17 mouse cellular contexts compared by ENCODE assay signal in genomic region chr4:86335861-86336415, GRCm38 (mm10).
A peak's percentile ranks its signal among the peaks of the same experiment; 100 is the strongest.
DNase-seq lines count a peak whose midpoint lies in the region; ATAC-seq lines count a peak whose summit lies in the region.
"Had no signal": no experiment of that assay in that cellular context is flagged by ENCODE, and none has a peak within 500 bp of the region (broad histone marks: within the 10 kb centered on the region; RNA-seq: fewer than 3 reads in every experiment).

No protein-coding gene starts in this region.

- DNase-seq in heart, postnatal 36 days: no peak
- DNase-seq in midbrain, embryonic 14.5 days: no peak
- peak; percentile 40 for DNase-seq in kidney, postnatal 10 days
- DNase-seq in left cerebral cortex, postnatal 25 days (ENCODE audit: low spot score in 2 of 2): no peak
- no peak for DNase-seq in left cerebral cortex, postnatal 36 days (ENCODE audit: low spot score in 2 of 2)
- DNase-seq: adrenal gland, postnatal 36 days; cerebellum, postnatal 14 days; layer of hippocampus, adult 9-11 months; right cerebral cortex, adult 18-20 months; spleen, adult 18-20 months had no signal

- intact Hi-C loops in heart, postnatal 36 days (cut with DNase I): loop anchor here (5.0 kb wide), 1 partner anchor 151 kb away; no protein-coding TSS in a partner anchor
- intact Hi-C loops in left cerebral cortex, postnatal 25 days (cut with DNase I): no loop called here
- intact Hi-C loops in left cerebral cortex, postnatal 36 days (cut with DNase I): no loop called here

- H3K9ac ChIP-seq in heart, embryonic 13.5 days: no peak overlapping the region
- H3K9ac ChIP-seq in midbrain, embryonic 13.5 days (replicated peaks): no peak overlapping the region
- H3K9ac ChIP-seq in midbrain, embryonic 14.5 days (replicated peaks; ENCODE audit: low read length): no peak overlapping the region
- H3K9ac ChIP-seq: liver, embryonic 15.5 days had no signal

- no peaks in the 10 kb centered on the region for H3K9me3 ChIP-seq in heart, embryonic 13.5 days
- no peaks in the 10 kb centered on the region for H3K9me3 ChIP-seq in midbrain, embryonic 13.5 days
- no peaks in the 10 kb centered on the region for H3K9me3 ChIP-seq in midbrain, embryonic 14.5 days (ENCODE audit: control insufficient read depth, low read length)
- H3K9me3 ChIP-seq: liver, embryonic 15.5 days had no signal

- H3K27ac ChIP-seq in heart, embryonic 13.5 days (replicated peaks): peak overlapping the region; percentile 10
- no peak overlapping the region for H3K27ac ChIP-seq in midbrain, embryonic 13.5 days
- H3K27ac ChIP-seq in midbrain, embryonic 14.5 days (replicated peaks; ENCODE audit: low read depth, low read length): no peak overlapping the region
- H3K27ac ChIP-seq: liver, embryonic 15.5 days had no signal

- H3K4me2 ChIP-seq in heart, embryonic 13.5 days: no peak overlapping the region
- H3K4me2 ChIP-seq in midbrain, embryonic 13.5 days (replicated peaks): no peak overlapping the region
- H3K4me2 ChIP-seq in midbrain, embryonic 14.5 days (ENCODE audit: low read length): no peak overlapping the region
- H3K4me2 ChIP-seq: liver, embryonic 15.5 days had no signal

- H3K27me3 ChIP-seq in heart, embryonic 13.5 days (replicated peaks): no peaks in the 10 kb centered on the region
- no peaks in the 10 kb centered on the region for H3K27me3 ChIP-seq in midbrain, embryonic 13.5 days
- H3K27me3 ChIP-seq in midbrain, embryonic 14.5 days (ENCODE audit: control insufficient read depth, insufficient read depth, low read length): no peaks in the 10 kb centered on the region
- H3K27me3 ChIP-seq: liver, embryonic 15.5 days; megakaryocyte, embryonic 14.5 days had no signal

- no peak overlapping the region for H3K4me3 ChIP-seq in heart, embryonic 13.5 days
- H3K4me3 ChIP-seq in midbrain, embryonic 13.5 days (replicated peaks): no peak overlapping the region
- H3K4me3 ChIP-seq in midbrain, embryonic 14.5 days (replicated peaks; ENCODE audit: low read depth, low read length): no peak overlapping the region
- H3K4me3 ChIP-seq: liver, embryonic 15.5 days; megakaryocyte, embryonic 14.5 days; myocyte had no signal

- H3K36me3 ChIP-seq in heart, embryonic 13.5 days: no peaks in the 10 kb centered on the region
- H3K36me3 ChIP-seq in midbrain, embryonic 13.5 days: no peaks in the 10 kb centered on the region
- H3K36me3 ChIP-seq in midbrain, embryonic 14.5 days (ENCODE audit: control insufficient read depth, insufficient read depth, low read length): no peaks in the 10 kb centered on the region
- H3K36me3 ChIP-seq: liver, embryonic 15.5 days had no signal

- H3K4me1 ChIP-seq in heart, embryonic 13.5 days: peaks cover 33% of the 10 kb centered on the region
- no peaks in the 10 kb centered on the region for H3K4me1 ChIP-seq in midbrain, embryonic 13.5 days (replicated peaks)
- H3K4me1 ChIP-seq in midbrain, embryonic 14.5 days (ENCODE audit: control insufficient read depth, insufficient read depth, low read length): no peaks in the 10 kb centered on the region
- H3K4me1 ChIP-seq: liver, embryonic 15.5 days; megakaryocyte, embryonic 14.5 days had no signal

- ATAC-seq in heart, embryonic 13.5 days (ENCODE audit: extremely low read depth, insufficient number of reproducible peaks, low FRiP score, low TSS enrichment): no peak
- 0 out of 2 replicates have a peak, but pooled peaks have one; percentile 20 for ATAC-seq in midbrain, embryonic 13.5 days
- no peak for ATAC-seq in midbrain, embryonic 14.5 days (ENCODE audit: low FRiP score, low TSS enrichment)
- ATAC-seq: CD4-positive, CD25-positive, alpha-beta regulatory T cell, adult 4 months; intestine, embryonic 16.5 days had no signal

- 35% methylated on average over 10 of the region's 10 CpGs for WGBS in heart, embryonic 13.5 days
- 52% methylated on average over 10 of the region's 10 CpGs for WGBS in midbrain, embryonic 13.5 days
- WGBS in midbrain, embryonic 14.5 days: 53% methylated on average over 10 of the region's 10 CpGs
